In the genomic region with DNA sequence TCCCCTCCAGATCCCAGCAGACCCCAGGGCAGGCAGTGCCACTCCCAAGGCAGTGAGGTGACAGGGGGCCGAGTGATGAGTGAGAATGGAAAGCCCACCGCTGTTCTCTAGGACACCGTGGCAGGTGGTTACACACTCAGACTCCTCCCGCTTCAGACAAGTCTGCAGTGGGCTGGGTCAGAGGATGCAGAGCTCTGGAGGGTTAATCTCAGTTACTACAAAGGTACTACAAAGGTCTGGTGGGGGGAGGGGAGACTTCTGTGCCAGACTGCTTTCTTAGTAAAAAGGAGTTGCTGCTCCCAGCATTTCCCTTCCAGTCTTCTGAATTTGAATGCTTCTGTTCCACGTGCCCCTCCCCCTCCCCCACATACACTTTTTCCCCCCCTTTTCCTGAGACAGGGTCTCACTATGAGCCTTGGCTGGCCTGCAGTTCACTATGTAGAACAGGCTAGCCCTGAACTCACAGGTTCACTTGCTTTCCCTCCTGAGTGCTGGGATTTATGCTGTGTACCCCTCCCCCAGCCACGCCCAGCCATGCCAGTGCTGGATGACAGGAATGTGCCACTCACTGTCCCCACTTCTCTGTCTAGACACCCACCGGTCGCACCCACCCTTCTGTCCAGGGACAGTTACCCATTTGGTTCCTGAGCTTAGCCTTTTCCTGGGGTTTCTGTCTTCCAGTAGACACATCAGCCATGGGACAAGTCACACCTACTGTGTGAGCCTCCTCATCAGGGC, we compare ENCODE assay signal across 14 mouse cellular contexts.
DNase-seq lines count a peak whose midpoint lies in the region; ATAC-seq and TF ChIP-seq lines count a peak whose summit lies in the region.
"Had no signal": no experiment of that assay in that cellular context is flagged by ENCODE, and none has a peak within 500 bp of the region (broad histone marks: within the 10 kb centered on the region; RNA-seq: fewer than 3 reads in every experiment).

No protein-coding gene starts in this region.

- H3K4me2 ChIP-seq in forebrain, embryonic 16.5 days (ENCODE audit: low read length), result no peak overlapping the region
- no peak overlapping the region for H3K4me2 ChIP-seq in midbrain, postnatal 0 days (ENCODE audit: low read depth, low read length, poor library complexity, severe bottlenecking)
- H3K4me2 ChIP-seq: liver, embryonic 11.5 days had no signal

- no peaks in the 10 kb centered on the region for H3K36me3 ChIP-seq in forebrain, embryonic 10.5 days (replicated peaks)
- H3K36me3 ChIP-seq in forebrain, embryonic 16.5 days (ENCODE audit: control insufficient read depth, insufficient read depth), result no peaks in the 10 kb centered on the region
- H3K36me3 ChIP-seq in midbrain, embryonic 10.5 days, result no peaks in the 10 kb centered on the region
- no peaks in the 10 kb centered on the region for H3K36me3 ChIP-seq in midbrain, postnatal 0 days (ENCODE audit: insufficient read depth, low read length)
- H3K36me3 ChIP-seq in limb, embryonic 10.5 days, result no peaks in the 10 kb centered on the region

- no peaks in the 10 kb centered on the region for H3K9me3 ChIP-seq in forebrain, embryonic 10.5 days
- H3K9me3 ChIP-seq in forebrain, embryonic 16.5 days (ENCODE audit: control insufficient read depth, low read length), result no peaks in the 10 kb centered on the region
- H3K9me3 ChIP-seq in midbrain, embryonic 10.5 days (replicated peaks), result no peaks in the 10 kb centered on the region
- no peaks in the 10 kb centered on the region for H3K9me3 ChIP-seq in midbrain, postnatal 0 days (ENCODE audit: low read length)
- no peaks in the 10 kb centered on the region for H3K9me3 ChIP-seq in limb, embryonic 10.5 days (replicated peaks)

- peak overlapping the region; percentile 77 for H3K27ac ChIP-seq in forebrain, embryonic 10.5 days
- no peak overlapping the region for H3K27ac ChIP-seq in forebrain, embryonic 16.5 days (ENCODE audit: low read length)
- peak overlapping the region; percentile 43 for H3K27ac ChIP-seq in midbrain, embryonic 10.5 days (replicated peaks)
- no peak overlapping the region for H3K27ac ChIP-seq in midbrain, postnatal 0 days (ENCODE audit: low read depth, low read length)
- 0 out of 2 replicates have a peak overlapping the region, but pooled peaks have one; percentile 44 for H3K27ac ChIP-seq in limb, embryonic 10.5 days

- ATAC-seq in forebrain, embryonic 16.5 days, result no peak
- no peak for ATAC-seq in midbrain, postnatal 0 days (ENCODE audit: low FRiP score)

- DNase-seq in forebrain, embryonic 10.5 days (ENCODE audit: extremely low spot score, low spot score), result peak; percentile 33
- no peak for DNase-seq in midbrain, embryonic 10.5 days (ENCODE audit: low spot score)
- no peak for DNase-seq in midbrain, postnatal 0 days (ENCODE audit: low spot score)
- no peak for DNase-seq in limb, embryonic 10.5 days (ENCODE audit: low spot score)
- peak; percentile 49 for DNase-seq in thymus, postnatal 4 days
- no peak for DNase-seq in adrenal gland, postnatal 36 days
- DNase-seq in frontal cortex, postnatal 10 days (ENCODE audit: low spot score in 2 of 2), result no peak
- DNase-seq: adrenal gland, postnatal 25 days; cerebellum, adult 2 months; gastrocnemius, postnatal 25 days; heart, postnatal 14 days; retina, postnatal 1 day had no signal

- no peak overlapping the region for H3K9ac ChIP-seq in forebrain, embryonic 16.5 days (replicated peaks; ENCODE audit: low read depth, low read length)
- H3K9ac ChIP-seq in midbrain, postnatal 0 days (replicated peaks; ENCODE audit: low read length, poor library complexity, severe bottlenecking), result no peak overlapping the region

- H3K4me1 ChIP-seq in forebrain, embryonic 10.5 days, result peaks cover 72% of the 10 kb centered on the region
- peaks cover 22% of the 10 kb centered on the region for H3K4me1 ChIP-seq in forebrain, embryonic 16.5 days (replicated peaks; ENCODE audit: control insufficient read depth, insufficient read depth, low read length)
- H3K4me1 ChIP-seq in midbrain, embryonic 10.5 days, result peaks cover 63% of the 10 kb centered on the region
- no peaks in the 10 kb centered on the region for H3K4me1 ChIP-seq in midbrain, postnatal 0 days (ENCODE audit: insufficient read depth, low read length)
- H3K4me1 ChIP-seq in limb, embryonic 10.5 days, result peaks cover 59% of the 10 kb centered on the region

- no peak for TF ChIP-seq CTCF in midbrain, postnatal 0 days (IDR thresholded peaks at IDR 0.05)

- peak overlapping the region; percentile 15 for H3K4me3 ChIP-seq in forebrain, embryonic 10.5 days
- H3K4me3 ChIP-seq in forebrain, embryonic 16.5 days (replicated peaks; ENCODE audit: low read length), result no peak overlapping the region
- no peak overlapping the region for H3K4me3 ChIP-seq in midbrain, embryonic 10.5 days
- no peak overlapping the region for H3K4me3 ChIP-seq in midbrain, postnatal 0 days (ENCODE audit: low read depth, low read length)
- no peak overlapping the region for H3K4me3 ChIP-seq in limb, embryonic 10.5 days

- WGBS in forebrain, embryonic 10.5 days, result 33% methylated on average over 8 of the region's 8 CpGs
- 35% methylated on average over 8 of the region's 8 CpGs for WGBS in forebrain, embryonic 16.5 days
- WGBS in midbrain, embryonic 10.5 days, result 40% methylated on average over 8 of the region's 8 CpGs
- WGBS in midbrain, postnatal 0 days, result 40% methylated on average over 8 of the region's 8 CpGs
- 42% methylated on average over 8 of the region's 8 CpGs for WGBS in limb, embryonic 10.5 days

- no peaks in the 10 kb centered on the region for H3K27me3 ChIP-seq in forebrain, embryonic 10.5 days (ENCODE audit: poor library complexity, severe bottlenecking)
- H3K27me3 ChIP-seq in forebrain, embryonic 16.5 days (replicated peaks; ENCODE audit: control insufficient read depth, insufficient read depth, low read length), result no peaks in the 10 kb centered on the region
- H3K27me3 ChIP-seq in midbrain, embryonic 10.5 days (ENCODE audit: low read depth, poor library complexity, severe bottlenecking), result peaks cover 12% of the 10 kb centered on the region; the same call in 1 of the 2 replicates
- H3K27me3 ChIP-seq in midbrain, postnatal 0 days (ENCODE audit: insufficient read depth, low read length), result no peaks in the 10 kb centered on the region
- no peaks in the 10 kb centered on the region for H3K27me3 ChIP-seq in limb, embryonic 10.5 days (ENCODE audit: low read depth, poor library complexity, severe bottlenecking)

Comparison
In these comparisons a context has a peak if more than half of its experiments do, and no peak if none do; other contexts are left out.
1. H3K27ac ChIP-seq: peak in forebrain, embryonic 10.5 days (single experiment), midbrain, embryonic 10.5 days (single experiment) and limb, embryonic 10.5 days (single experiment); none in forebrain, embryonic 16.5 days (single experiment) and midbrain, postnatal 0 days (single experiment).
2. DNase-seq: peak in forebrain, embryonic 10.5 days (single experiment) and thymus, postnatal 4 days (single experiment); none in midbrain, embryonic 10.5 days (single experiment), midbrain, postnatal 0 days (single experiment), limb, embryonic 10.5 days (single experiment), adrenal gland, postnatal 36 days (0 of 2) and frontal cortex, postnatal 10 days (0 of 2).